In the genomic region with DNA sequence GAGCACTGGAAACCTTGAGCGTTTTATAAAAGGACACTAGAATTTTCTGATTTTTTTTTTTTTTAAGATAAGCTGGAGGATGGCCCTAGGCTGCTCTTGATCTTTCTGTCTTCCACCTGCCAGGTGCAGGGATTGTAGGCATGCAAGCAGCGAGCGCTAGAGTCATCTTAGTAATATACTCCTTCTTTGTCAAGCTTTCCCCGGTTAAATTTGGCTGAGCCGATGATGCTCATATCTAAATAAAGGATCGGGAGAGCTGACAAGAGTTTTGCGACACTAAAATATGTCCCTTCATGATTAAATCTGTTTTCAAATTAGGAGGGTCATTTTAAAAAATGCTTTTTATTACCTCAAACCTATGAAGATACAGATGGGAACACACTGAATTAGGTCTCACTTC, we compare ENCODE assay signal across 25 mouse cellular contexts.
DNase-seq lines count a peak whose midpoint lies in the region; ATAC-seq and TF ChIP-seq lines count a peak whose summit lies in the region.
"Had no signal": no experiment of that assay in that cellular context is flagged by ENCODE, and none has a peak within 500 bp of the region (broad histone marks: within the 10 kb centered on the region; RNA-seq: fewer than 3 reads in every experiment).

No protein-coding gene starts in this region.

- no peaks in the 10 kb centered on the region for H3K9me3 ChIP-seq in heart, embryonic 16.5 days (replicated peaks; ENCODE audit: control insufficient read depth, low read length)
- H3K9me3 ChIP-seq: hindbrain, embryonic 10.5 days; hindbrain, embryonic 15.5 days; limb, embryonic 13.5 days; neural tube, embryonic 12.5 days; stomach, embryonic 15.5 days had no signal

- peak overlapping the region; percentile 43 for H3K9ac ChIP-seq in heart, embryonic 16.5 days (ENCODE audit: low read length)
- H3K9ac ChIP-seq: hindbrain, embryonic 15.5 days; limb, embryonic 13.5 days; neural tube, embryonic 12.5 days; stomach, embryonic 15.5 days had no signal

- no peaks in the 10 kb centered on the region for H3K27me3 ChIP-seq in heart, embryonic 16.5 days (ENCODE audit: control insufficient read depth, insufficient read depth, low read length)
- H3K27me3 ChIP-seq: hindbrain, embryonic 15.5 days; limb, embryonic 13.5 days; neural tube, embryonic 12.5 days; Patski; stomach, embryonic 15.5 days had no signal

- peaks cover 52% of the 10 kb centered on the region for H3K4me1 ChIP-seq in heart, embryonic 16.5 days (ENCODE audit: control insufficient read depth, insufficient read depth, low read length)
- H3K4me1 ChIP-seq: neural tube, embryonic 12.5 days; stomach, embryonic 15.5 days had no signal

- intact Hi-C loops in gastrocnemius, adult 2 months (cut with DNase I): no loop called here
- intact Hi-C loops in heart, postnatal 25 days (cut with DNase I): no loop called here
- intact Hi-C loops in left cerebral cortex, postnatal 14 days (cut with DNase I): loop anchor here (5.0 kb wide), 1 partner anchor 69 kb away; the partner anchor contains the start of gene Ank
- intact Hi-C loops in left cerebral cortex, postnatal 10 days (cut with DNase I): no loop called here

- ATAC-seq in heart, embryonic 16.5 days (replicated peaks; ENCODE audit: extremely low read depth, insufficient read depth, low FRiP score): no peak
- ATAC-seq: inflammation-experienced regulatory T-cells, adult 6 months; midbrain, embryonic 16.5 days; Patski had no signal

- H3K36me3 ChIP-seq in heart, embryonic 16.5 days (ENCODE audit: control insufficient read depth, insufficient read depth): no peaks in the 10 kb centered on the region
- H3K36me3 ChIP-seq: hindbrain, embryonic 10.5 days; hindbrain, embryonic 15.5 days; limb, embryonic 13.5 days; neural tube, embryonic 12.5 days; stomach, embryonic 15.5 days had no signal

- no peak for DNase-seq in gastrocnemius, adult 2 months
- DNase-seq in gastrocnemius, postnatal 10 days: no peak
- DNase-seq in heart, postnatal 25 days (ENCODE audit: low spot score): no peak
- DNase-seq in left cerebral cortex, postnatal 14 days (ENCODE audit: low spot score in 2 of 2): peak; percentile 54 to 59
- no peak for DNase-seq in left cerebral cortex, postnatal 10 days (ENCODE audit: extremely low spot score in 1 of 2, low spot score in 2 of 2)
- peak; percentile 80 for DNase-seq in telencephalon, adult 2 months (ENCODE audit: low read depth, low spot score)
- no peak for DNase-seq in adrenal gland, postnatal 25 days
- DNase-seq: adrenal gland, postnatal 10 days; cerebellum, adult 11-12 months; cerebellum, adult 9-11 months; kidney, adult 11 months; lung, postnatal 36 days; thymus, postnatal 14 days had no signal

- no peak overlapping the region for H3K4me3 ChIP-seq in gastrocnemius, adult 2 months
- no peak overlapping the region for H3K4me3 ChIP-seq in heart, embryonic 16.5 days (ENCODE audit: low read length)
- H3K4me3 ChIP-seq: erythroblast, embryonic 14.5 days; hindbrain, embryonic 10.5 days; hindbrain, embryonic 15.5 days; limb, embryonic 13.5 days; neural tube, embryonic 12.5 days; stomach, embryonic 15.5 days had no signal

- WGBS in heart, embryonic 16.5 days: 88% methylated on average over 7 of the region's 7 CpGs

- no peak for TF ChIP-seq CTCF in gastrocnemius, adult 2 months (IDR thresholded peaks at IDR 0.05)

- H3K27ac ChIP-seq in gastrocnemius, adult 2 months: peak overlapping the region; percentile 95
- peak overlapping the region; percentile 94 for H3K27ac ChIP-seq in heart, embryonic 16.5 days (ENCODE audit: low read length)
- H3K27ac ChIP-seq: hindbrain, embryonic 10.5 days; hindbrain, embryonic 15.5 days; limb, embryonic 13.5 days; neural tube, embryonic 12.5 days; stomach, embryonic 15.5 days had no signal

- no peak overlapping the region for H3K4me2 ChIP-seq in heart, embryonic 16.5 days (ENCODE audit: low read depth, low read length)
- H3K4me2 ChIP-seq: hindbrain, embryonic 15.5 days; limb, embryonic 13.5 days; liver, embryonic 11.5 days; midbrain, embryonic 11.5 days; neural tube, embryonic 12.5 days; stomach, embryonic 15.5 days had no signal

Comparison
In these comparisons a context has a peak if more than half of its experiments do, and no peak if none do; other contexts are left out.
1. DNase-seq: peak in left cerebral cortex, postnatal 14 days (2 of 2) and telencephalon, adult 2 months (single experiment); none in gastrocnemius, adult 2 months (single experiment), gastrocnemius, postnatal 10 days (single experiment), heart, postnatal 25 days (single experiment), left cerebral cortex, postnatal 10 days (0 of 2) and adrenal gland, postnatal 25 days (single experiment).